Mouse (Mus musculus) layer of hippocampus, adult 18-20 months (tissue): ENCODE results near the gene Olfr26. TPM values are rescaled to one million over a fixed set of nuclear protein-coding genes. Genes with fewer than 3 reads are reported as not detected.
"Not testable (repeated sequence)": the region's sequence is repeated elsewhere in the genome, so short reads cannot be mapped to it uniquely, and the experiment has no call there.

Source experiments
- DNase-seq, 2 experiments: peaks; one replicate each; pipeline ENCODE4 v3.0.0; 2022; ENCODE audit warnings: low spot score in 2 of 2
- long read RNA-seq: library from polyadenylated mRNA; stranded (forward); transcript quantifications from one replicate; pipeline ENCODE4 v2.0.0, GENCODE M21; 2021
- total RNA-seq, 2 experiments: library from RNA; stranded (reverse); gene quantifications; 2 replicates each; pipeline ENCODE4 v1.2.3; 2021

Olfr26 gene
- total RNA-seq = not detected
- long read RNA-seq = 0 reads

DNA sequence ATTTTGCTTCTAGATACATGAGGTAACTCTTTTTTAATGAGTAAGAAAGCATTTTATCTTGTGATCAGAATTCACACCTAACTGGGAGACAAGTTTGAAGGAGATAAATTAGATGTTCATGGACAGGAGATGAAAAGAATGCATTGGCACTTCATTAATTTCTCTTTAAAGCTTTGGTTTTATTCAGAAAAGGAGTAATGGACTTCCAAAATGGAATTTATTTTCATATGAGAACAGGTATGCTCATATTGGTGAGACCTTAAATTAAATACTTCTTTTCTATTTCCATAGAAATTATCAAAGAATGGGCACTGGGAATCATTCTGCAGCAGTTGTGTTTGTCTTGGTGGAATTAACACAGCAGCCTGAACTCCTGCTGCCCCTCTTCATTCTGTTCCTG lies at the start of gene Olfr26:
Gene Olfr26, plus strand, starts transcription at position 301 of the 400 bp plus-strand sequence.
- DNase-seq = no peak

DNA sequence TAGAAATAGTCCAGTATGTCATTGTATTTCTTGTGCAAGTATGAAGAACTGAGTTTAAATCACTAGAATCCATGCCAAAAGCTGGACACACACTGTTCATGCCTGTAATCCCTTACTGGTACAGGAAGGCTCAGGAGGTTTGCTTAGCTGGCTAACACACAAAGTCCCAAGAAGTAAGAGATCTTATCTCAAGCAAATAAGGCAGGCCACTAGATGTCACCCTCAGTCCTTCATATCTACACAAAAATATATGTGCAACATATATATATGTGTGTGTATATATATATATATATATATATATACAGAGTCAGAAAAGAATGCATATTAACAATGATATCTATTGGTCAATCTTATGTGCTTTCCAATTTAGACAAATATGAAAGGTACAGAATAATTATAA lies 49.2 kb upstream of the Olfr26 start:
- peak in 1 of 2 experiments; percentile 5 for DNase-seq

DNA sequence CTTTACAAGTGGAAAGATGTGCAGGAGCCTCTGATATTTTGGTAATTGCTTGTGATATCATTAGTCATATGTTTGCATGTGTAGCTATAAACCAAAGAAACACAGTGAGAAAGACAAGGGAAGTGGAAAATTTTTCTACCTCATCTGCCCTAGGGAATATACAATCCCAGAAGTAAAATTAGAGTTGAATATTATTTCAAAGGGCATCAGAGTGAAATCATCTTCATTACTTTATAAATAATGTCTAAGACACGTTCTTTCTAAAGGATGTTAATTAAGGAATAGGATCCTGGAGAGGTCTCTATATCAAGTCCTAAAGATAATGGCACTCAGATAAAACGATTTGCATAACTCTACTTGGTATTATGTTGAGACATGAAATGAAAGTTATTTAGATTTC lies 40.5 kb upstream of the Olfr26 start, which contains the start of gene Olfr922:
Gene Olfr922, plus strand, starts transcription at position 301 of the 400 bp plus-strand sequence.
- DNase-seq = no peak

DNA sequence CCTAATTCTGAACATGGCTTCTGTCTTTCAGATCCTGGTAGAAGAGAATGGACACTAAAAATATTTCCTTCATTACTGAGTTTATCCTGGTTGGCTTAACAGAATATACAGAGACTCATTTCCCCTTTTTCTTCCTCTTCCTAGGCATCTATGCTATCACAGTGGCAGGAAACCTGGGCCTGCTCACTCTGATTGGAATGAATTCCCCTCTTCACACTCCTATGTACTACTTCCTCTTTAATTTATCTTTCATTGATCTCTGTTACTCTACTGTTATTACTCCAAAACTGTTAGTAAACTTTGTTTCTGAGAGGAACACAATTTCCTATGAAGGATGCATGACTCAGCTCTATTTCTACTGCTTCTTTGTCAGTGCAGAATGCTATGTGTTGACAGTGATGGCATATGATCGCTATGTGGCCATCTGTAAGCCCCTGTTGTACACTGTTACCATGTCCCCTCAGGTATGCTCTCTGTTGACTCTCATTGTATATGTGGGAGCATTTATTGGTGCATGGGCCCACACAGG lies 39.3 kb upstream of the Olfr26 start:
- no peak for DNase-seq

DNA sequence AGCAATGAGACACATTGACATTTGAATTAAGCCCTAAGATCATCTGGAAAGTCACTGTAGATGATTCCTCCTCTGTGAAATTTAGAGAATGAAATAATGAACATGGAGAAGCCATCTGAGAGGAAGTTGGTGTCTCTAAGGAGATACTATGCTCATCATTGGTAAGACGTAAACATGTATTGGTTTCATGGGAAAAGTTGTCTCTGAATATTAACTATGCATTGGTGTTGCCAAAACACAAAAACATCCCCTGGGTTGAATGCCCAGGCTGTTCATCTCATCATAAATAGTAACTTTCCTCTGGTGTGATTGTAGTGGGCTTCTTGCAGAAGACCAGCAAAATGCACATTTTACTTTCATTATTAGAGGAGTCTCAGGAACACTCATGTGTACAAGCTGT lies 28.6 kb upstream of the Olfr26 start, which contains the start of gene Olfr923:
Gene Olfr923, plus strand, starts transcription at position 301 of the 400 bp plus-strand sequence.
- DNase-seq = no peak

DNA sequence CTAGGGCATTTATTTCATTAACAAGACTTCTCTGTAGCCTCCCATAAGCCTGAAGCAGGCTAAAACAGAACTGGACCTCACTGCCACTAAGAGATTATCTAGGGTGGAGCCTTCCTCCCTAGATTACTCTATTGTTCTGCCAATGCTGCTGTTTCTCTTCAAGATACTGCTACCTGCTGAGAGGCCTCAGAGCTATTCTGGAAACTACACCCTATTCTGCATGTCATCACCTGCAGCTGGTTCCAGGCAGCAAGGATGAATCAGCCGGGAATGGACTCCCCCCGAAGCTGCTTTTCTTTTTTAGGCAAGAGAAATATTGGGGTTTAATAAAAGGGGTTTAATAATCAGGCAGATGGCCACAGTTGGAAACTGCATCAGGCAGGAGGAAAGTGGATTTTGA lies 21.8 kb upstream of the Olfr26 start:
- DNase-seq = no peak

DNA sequence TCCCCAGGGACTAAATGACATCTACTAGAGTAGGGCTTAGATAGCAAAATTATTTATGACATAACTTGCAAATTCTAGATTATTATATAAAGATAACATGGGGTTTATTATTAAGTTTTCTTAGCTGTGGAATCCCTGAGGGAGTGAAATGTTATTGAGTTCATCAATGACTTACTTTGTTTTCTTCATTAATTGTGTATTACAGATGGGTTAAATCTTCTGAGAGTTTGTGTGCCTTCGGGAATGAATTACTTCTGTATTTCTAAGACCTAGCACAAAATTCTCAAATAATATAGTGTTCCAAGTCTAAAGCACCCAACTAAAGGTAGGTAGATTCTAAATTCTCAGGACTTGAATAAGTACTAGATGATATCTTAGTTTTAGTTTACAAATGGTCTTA lies 10.7 kb upstream of the Olfr26 start, which contains the start of gene Olfr924:
Gene Olfr924, plus strand, starts transcription at position 301 of the 400 bp plus-strand sequence.
- DNase-seq = no peak

DNA sequence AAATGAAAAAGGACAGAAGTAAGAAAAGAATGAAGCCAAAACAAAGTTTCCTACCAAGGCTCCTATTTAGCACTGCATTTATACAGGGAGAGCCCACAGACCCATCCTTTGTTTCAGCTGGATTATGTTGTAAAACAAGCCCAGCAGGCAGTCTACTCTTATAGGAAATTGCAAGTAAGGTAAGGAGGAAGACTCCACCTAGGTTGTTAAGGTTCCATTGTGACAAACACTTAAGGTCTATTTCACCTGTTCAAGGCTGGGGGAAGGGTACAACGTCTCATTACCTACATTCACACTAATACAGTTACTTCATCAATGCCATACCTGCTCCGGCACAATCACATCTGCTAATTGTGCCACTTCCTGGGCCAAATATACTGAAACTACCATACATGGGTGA lies 20.0 kb downstream of the Olfr26 start:
- DNase-seq = not testable (repeated sequence)

DNA sequence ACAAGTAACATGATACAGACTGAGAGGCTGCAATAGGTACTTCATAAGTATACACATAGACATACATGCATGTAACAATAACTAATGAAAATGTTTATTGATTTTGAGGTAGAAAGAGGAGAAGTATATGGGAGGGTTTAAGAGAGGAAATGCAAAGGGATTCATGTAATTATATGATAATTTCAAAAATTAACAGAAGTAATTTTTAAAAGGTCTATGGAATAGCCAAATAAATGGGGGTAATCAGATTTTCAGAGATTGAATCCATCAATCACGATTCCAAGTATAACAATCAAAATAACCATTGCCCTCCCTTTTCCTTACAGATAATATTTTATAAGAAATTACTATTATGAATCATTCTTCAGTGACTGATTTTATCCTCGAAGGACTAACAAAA lies 22.0 kb downstream of the Olfr26 start, which contains the start of gene Olfr926:
Gene Olfr926, plus strand, starts transcription at position 301 of the 400 bp plus-strand sequence.
- no peak for DNase-seq

Other genes with a start within 250 kb of the Olfr26 start
- gene Olfr914, start 250.0 kb upstream of the Olfr26 start, total RNA-seq = not detected
- not detected for gene Olfr916, start 195.2 kb upstream of the Olfr26 start, total RNA-seq
- not detected for gene Olfr917, start 189.2 kb upstream of the Olfr26 start, total RNA-seq
- gene Olfr918, start 180.5 kb upstream of the Olfr26 start, total RNA-seq = not detected
- not detected for gene Olfr919, start 151.4 kb upstream of the Olfr26 start, total RNA-seq
- 10 to 100 TPM; 13.4 to 14.6 TPM for gene Vwa5a, start 136.8 kb upstream of the Olfr26 start, total RNA-seq
- under 1 TPM; 0.12 to 0.15 TPM for gene Olfr920, start 102.8 kb upstream of the Olfr26 start, total RNA-seq
- gene Olfr921, start 82.0 kb upstream of the Olfr26 start, total RNA-seq = not detected
- not detected for gene Olfr922, start 40.4 kb upstream of the Olfr26 start, total RNA-seq
- not detected for gene Olfr923, start 28.5 kb upstream of the Olfr26 start, total RNA-seq
- not detected for gene Olfr924, start 10.6 kb upstream of the Olfr26 start, total RNA-seq
- gene Olfr926, start 22.1 kb downstream of the Olfr26 start, total RNA-seq = not detected
- gene Olfr930, start 74.7 kb downstream of the Olfr26 start, total RNA-seq = not detected
- not detected for gene Olfr933, start 117.3 kb downstream of the Olfr26 start, total RNA-seq
- not detected for gene Olfr934, start 133.3 kb downstream of the Olfr26 start, total RNA-seq
- gene Olfr935, start 144.6 kb downstream of the Olfr26 start, total RNA-seq = not detected
- gene Olfr146, start 168.3 kb downstream of the Olfr26 start, total RNA-seq = not detected
- not detected for gene Olfr937, start 209.9 kb downstream of the Olfr26 start, total RNA-seq
- gene Olfr938, start 223.8 kb downstream of the Olfr26 start, total RNA-seq = not detected